Mouse (Mus musculus) CH12.LX (cell line): ENCODE results near the gene Casp3. TPM values are rescaled to one million over a fixed set of nuclear protein-coding genes. Genes with fewer than 3 reads are reported as not detected.

Experiments used
- DNase-seq: peaks from one replicate; pipeline ENCODE4 v3.0.0-alpha.2; 2013; ENCODE audit errors: extremely low read depth
- H3K27ac ChIP-seq: 2 replicates; pipeline ENCODE4 v1.5.1; 2012; ENCODE audit warnings: low read depth, mild to moderate bottlenecking, control low read depth, moderate library complexity; ENCODE audit not compliant: insufficient read depth
- H3K27me3 ChIP-seq: replicated peaks from 2 replicates; pipeline ENCODE3; 2012; ENCODE audit warnings: inconsistent platforms
- H3K36me3 ChIP-seq, 2 experiments: replicated peaks in 1 of 2; 2 replicates each; pipeline versions ENCODE3 to v1.6.1; 2012; ENCODE audit warnings: inconsistent platforms in 1 of 2, low read length in 1 of 2, mild to moderate bottlenecking in 1 of 2, mixed read lengths in 1 of 2, moderate library complexity in 1 of 2; ENCODE audit not compliant: control insufficient read depth in 1 of 2, insufficient read depth in 1 of 2
- H3K4me1 ChIP-seq, 2 experiments: 2 replicates each; pipeline ENCODE4 v1.6.1; 2012; ENCODE audit warnings: inconsistent platforms in 1 of 2, moderate library complexity in 1 of 2; ENCODE audit not compliant: insufficient read depth in 2 of 2, control insufficient read depth in 1 of 2
- H3K4me2 ChIP-seq: 2 replicates; pipeline ENCODE4 v1.6.1; 2012; ENCODE audit warnings: low read depth, mild to moderate bottlenecking, control low read depth; ENCODE audit not compliant: poor library complexity, insufficient read depth, severe bottlenecking
- H3K4me3 ChIP-seq, 3 experiments: fragments of 150-350 bp in 1 of 3; sonication (generic) in 1 of 3; replicated peaks in 1 of 3; 2 replicates each; pipeline versions ENCODE3 to v1.5.1; 2011 to 2012; ENCODE audit warnings: low read depth in 2 of 3, low read length in 2 of 3, mild to moderate bottlenecking in 2 of 3, moderate library complexity in 2 of 3, control low read depth in 1 of 3, improper control_type of control experiment in 1 of 3, inconsistent platforms in 1 of 3, mixed read lengths in 1 of 3; ENCODE audit not compliant: poor library complexity in 1 of 3
- H3K79me2 ChIP-seq: replicated peaks from 2 replicates; pipeline ENCODE4 v1.6.1; 2012; ENCODE audit warnings: mild to moderate bottlenecking, moderate library complexity; ENCODE audit not compliant: control insufficient read depth, poor library complexity, insufficient read depth, severe bottlenecking; ENCODE audit errors: extremely low read depth
- H3K9ac ChIP-seq: 2 replicates; pipeline ENCODE4 v1.6.1; 2012; ENCODE audit warnings: low read depth, mild to moderate bottlenecking, control low read depth, moderate library complexity; ENCODE audit not compliant: insufficient read depth
- H3K9me3 ChIP-seq: replicated peaks from 2 replicates; pipeline ENCODE3; 2012; ENCODE audit warnings: low read length, inconsistent platforms, mixed read lengths
- CHD1 ChIP-seq: IDR thresholded peaks from 2 replicates; pipeline ENCODE4 v1.6.1; 2012; ENCODE audit warnings: low read depth, low read length, improper control_type of control experiment, inconsistent platforms
- CHD2 ChIP-seq: IDR thresholded peaks from 2 replicates; pipeline ENCODE4 v1.6.1; 2011; ENCODE audit warnings: low read length, improper control_type of control experiment
- CTCF ChIP-seq, 2 experiments: IDR thresholded peaks in 1 of 2; conservative IDR thresholded peaks in 1 of 2; 2 replicates each; pipeline ENCODE4 v1.5.1; 2011 to 2012; ENCODE audit warnings: low read depth in 2 of 2, low read length in 2 of 2, improper control_type of control experiment in 1 of 2, inconsistent platforms in 1 of 2, mild to moderate bottlenecking in 1 of 2, moderate library complexity in 1 of 2
- E2F4 ChIP-seq: IDR thresholded peaks from 2 replicates; pipeline ENCODE4 v1.6.1; 2011; ENCODE audit warnings: low read depth, low read length, improper control_type of control experiment; ENCODE audit not compliant: insufficient replicate concordance
- EP300 ChIP-seq: IDR thresholded peaks from 2 replicates; pipeline ENCODE4 v1.6.1; 2011; ENCODE audit warnings: low read length, improper control_type of control experiment
- GABPA ChIP-seq: IDR thresholded peaks from 2 replicates; pipeline ENCODE4 v1.6.1; 2012; ENCODE audit warnings: low read depth, low read length, improper control_type of control experiment, inconsistent platforms; ENCODE audit not compliant: insufficient replicate concordance
- HCFC1 ChIP-seq: IDR thresholded peaks from 2 replicates; pipeline ENCODE4 v1.6.1; 2012; ENCODE audit warnings: low read depth, mild to moderate bottlenecking, inconsistent platforms, low read length, improper control_type of control experiment
- IRF4 ChIP-seq: IDR thresholded peaks from 2 replicates; pipeline ENCODE4 v1.6.1; 2014; ENCODE audit warnings: low read depth, mild to moderate bottlenecking, inconsistent platforms, low read length, improper control_type of control experiment
- JUN ChIP-seq: IDR thresholded peaks from 2 replicates; pipeline ENCODE4 v1.6.1; 2011; ENCODE audit warnings: low read depth, mild to moderate bottlenecking, low read length, improper control_type of control experiment, moderate library complexity; ENCODE audit not compliant: insufficient read depth
- JUND ChIP-seq: conservative IDR thresholded peaks from 2 replicates; pipeline ENCODE4 v1.6.1; 2011; ENCODE audit warnings: low read depth, low read length, improper control_type of control experiment
- KAT2A ChIP-seq: IDR thresholded peaks from 2 replicates; pipeline ENCODE4 v1.6.1; 2012; ENCODE audit warnings: low read length, improper control_type of control experiment, inconsistent platforms; ENCODE audit not compliant: insufficient replicate concordance
- MAFK ChIP-seq: IDR thresholded peaks from 2 replicates; pipeline ENCODE4 v1.6.1; 2011; ENCODE audit warnings: low read length, improper control_type of control experiment; ENCODE audit not compliant: insufficient replicate concordance
- MAZ ChIP-seq: IDR thresholded peaks from 2 replicates; pipeline ENCODE4 v1.6.1; 2012; ENCODE audit warnings: low read depth, mild to moderate bottlenecking, inconsistent platforms, low read length, improper control_type of control experiment, moderate library complexity
- MEF2A ChIP-seq: IDR thresholded peaks from 2 replicates; pipeline ENCODE4 v1.6.1; 2014; ENCODE audit warnings: low read depth, mild to moderate bottlenecking, inconsistent platforms, low read length, improper control_type of control experiment, borderline replicate concordance
- MYC ChIP-seq: IDR thresholded peaks from 2 replicates; pipeline ENCODE4 v1.6.1; 2011; ENCODE audit warnings: low read depth, mild to moderate bottlenecking, improper control_type of control experiment, low read length
- NRF1 ChIP-seq: IDR thresholded peaks from 2 replicates; pipeline ENCODE4 v1.6.1; 2014; ENCODE audit warnings: low read depth, mild to moderate bottlenecking, inconsistent platforms, low read length, improper control_type of control experiment, moderate library complexity
- PAX5 ChIP-seq: IDR thresholded peaks from 2 replicates; pipeline ENCODE4 v1.6.1; 2012; ENCODE audit warnings: low read length, inconsistent platforms, mixed read lengths
- POLR2A ChIP-seq: IDR thresholded peaks from 2 replicates; pipeline ENCODE4 v1.6.1; 2011; ENCODE audit warnings: low read depth, mild to moderate bottlenecking, improper control_type of control experiment, low read length
- POLR2AphosphoS2 ChIP-seq: IDR thresholded peaks from 2 replicates; pipeline ENCODE4 v1.6.1; 2011; ENCODE audit warnings: low read depth, low read length, improper control_type of control experiment
- RAD21 ChIP-seq: IDR thresholded peaks from 2 replicates; pipeline ENCODE4 v1.6.1; 2011; ENCODE audit warnings: low read depth, mild to moderate bottlenecking, low read length, improper control_type of control experiment, moderate library complexity
- RCOR1 ChIP-seq: conservative IDR thresholded peaks from 2 replicates; pipeline ENCODE4 v1.6.1; 2012; ENCODE audit warnings: low read depth, mild to moderate bottlenecking, inconsistent platforms, low read length, improper control_type of control experiment
- SIN3A ChIP-seq: IDR thresholded peaks from 2 replicates; pipeline ENCODE4 v1.6.1; 2012; ENCODE audit warnings: low read length, improper control_type of control experiment, inconsistent platforms
- USF1 ChIP-seq: IDR thresholded peaks from 2 replicates; pipeline ENCODE4 v1.6.1; 2014; ENCODE audit warnings: low read depth, mild to moderate bottlenecking, inconsistent platforms, low read length, improper control_type of control experiment
- ZC3H11A ChIP-seq: IDR thresholded peaks from 2 replicates; pipeline ENCODE4 v1.6.1; 2012; ENCODE audit warnings: low read depth, mild to moderate bottlenecking, inconsistent platforms, low read length, improper control_type of control experiment
- ZKSCAN1 ChIP-seq: IDR thresholded peaks from 2 replicates; pipeline ENCODE4 v1.6.1; 2012; ENCODE audit warnings: low read depth, inconsistent platforms, low read length, improper control_type of control experiment, borderline replicate concordance
- dilution Hi-C: fragments of 300-500 bp; cut with MboI; formaldehyde crosslinking; loops from 2 replicates; pipeline ENCODE4 v1.14.3; 2020; ENCODE audit warnings: low sequenced_read_pairs; ENCODE audit not compliant: extremely low pct_unique_long_range_greater_than_20kb, extremely low pct_ligation_motif_present
- in situ Hi-C: fragments of 300-500 bp; cut with MboI; formaldehyde crosslinking; loops from 3 replicates; pipeline ENCODE4 v1.14.3; 2019; ENCODE audit warnings: low sequenced_read_pairs, low pct_ligation_motif_present, low pct_unique_long_range_greater_than_20kb, mixed read lengths
- polyA plus RNA-seq: library from polyadenylated mRNA; unstranded; fragments of >175 nt; gene quantifications from 2 replicates; pipeline ENCODE4 v1.2.1, GENCODE M21; 2012; ENCODE audit warnings: low read depth; ENCODE audit not compliant: insufficient read length
- total RNA-seq, 2 experiments: library from RNA; depleted of rRNA; stranded (reverse); fragments of 300-350 nt in 1 of 2; fragments of >200 nt in 1 of 2; gene quantifications; 2 replicates each; pipeline ENCODE4 v1.2.3; 2012 to 2014

The Casp3 gene
- total and polyA plus RNA-seq, 3 experiments = 43.7 to 105 (median 70.0) TPM

DNA sequence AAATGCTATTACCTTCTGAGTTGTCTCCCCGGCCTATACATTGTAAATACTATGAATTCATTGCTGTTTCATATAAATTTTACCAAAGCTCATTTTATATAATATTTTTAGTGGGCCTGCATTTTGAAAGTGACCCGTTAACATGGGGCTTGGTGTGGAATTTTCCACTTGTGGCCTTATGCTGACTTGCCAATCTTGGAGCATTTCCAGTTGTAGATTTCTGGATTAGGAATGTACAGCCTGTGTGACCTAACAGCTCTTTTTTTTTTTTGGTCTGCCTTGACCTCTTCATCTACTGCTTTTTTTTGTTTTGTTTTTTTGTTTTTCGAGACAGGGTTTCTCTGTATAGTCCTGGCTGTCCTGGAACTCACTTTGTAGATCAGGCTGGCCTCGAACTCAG, 13.8 kb downstream of the Casp3 start:
- H3K27ac ChIP-seq = no peak overlapping the region
- no peaks in the 10 kb centered on the region for H3K27me3 ChIP-seq
- dilution Hi-C loops (no loop called here), in situ Hi-C loops (no loop called here)
- peaks cover 21% of the 10 kb centered on the region for H3K79me2 ChIP-seq
- no peak overlapping the region for H3K4me3 ChIP-seq
- peaks cover 36 to 58% of the 10 kb centered on the region in 2 experiments for H3K36me3 ChIP-seq
- H3K9ac ChIP-seq = no peak overlapping the region
- H3K4me2 ChIP-seq = no peak overlapping the region
- peaks cover under 1% of the 10 kb centered on the region for H3K9me3 ChIP-seq
- TF ChIP-seq IRF4 (no peak), HCFC1 (no peak), GABPA (no peak)
- DNase-seq = no peak
- H3K4me1 ChIP-seq = peaks cover 18 to 36% of the 10 kb centered on the region in 2 experiments

DNA sequence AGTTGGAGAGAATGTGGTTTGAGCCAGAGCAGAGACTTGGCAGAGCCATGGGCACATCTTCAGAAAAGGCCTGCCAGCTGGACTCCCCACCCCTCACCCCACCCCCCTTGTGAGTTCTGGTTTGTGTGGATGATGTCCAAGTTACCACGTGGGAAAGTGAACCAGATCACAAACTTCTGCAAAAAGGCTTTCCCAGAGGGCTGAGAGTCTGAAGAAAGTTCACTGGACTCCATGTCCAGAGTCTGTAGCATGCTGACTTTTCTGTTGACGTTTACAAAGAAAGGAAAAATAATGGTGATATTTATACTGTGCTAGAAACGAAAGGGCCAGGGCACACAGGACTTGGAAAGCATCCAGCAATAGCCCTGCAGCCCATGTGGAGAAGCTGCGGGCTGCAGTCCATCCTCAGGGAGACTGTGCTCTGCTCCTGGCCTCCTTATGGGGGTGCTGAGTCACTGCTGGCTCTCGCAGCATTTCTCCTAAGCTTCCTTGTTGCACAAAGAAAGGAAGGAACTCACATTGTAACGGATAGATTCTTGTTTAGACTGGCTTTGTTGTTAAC, 22.0 kb downstream of the Casp3 start:
- H3K36me3 ChIP-seq = peaks cover 33 to 50% of the 10 kb centered on the region in 2 experiments
- in situ Hi-C loops = no loop called here
- H3K4me2 ChIP-seq = no peak overlapping the region
- peaks cover 7% of the 10 kb centered on the region for H3K9me3 ChIP-seq
- DNase-seq = no peak
- no peak overlapping the region for H3K27ac ChIP-seq
- no peak for TF ChIP-seq POLR2AphosphoS2
- no peak for TF ChIP-seq RAD21
- no peak for TF ChIP-seq MEF2A
- no peak for TF ChIP-seq POLR2A
- no peak for TF ChIP-seq IRF4
- TF ChIP-seq KAT2A = no peak
- TF ChIP-seq JUND = no peak
- no peak for TF ChIP-seq EP300
- TF ChIP-seq CHD2 = no peak
- no peak for TF ChIP-seq MYC
- TF ChIP-seq NRF1 = no peak
- H3K27me3 ChIP-seq = no peaks in the 10 kb centered on the region
- no peaks in the 10 kb centered on the region for H3K79me2 ChIP-seq
- dilution Hi-C loops = no loop called here
- peaks cover 11 to 33% of the 10 kb centered on the region in 2 experiments; a peak in 3 of 4 replicates for H3K4me1 ChIP-seq
- no peak overlapping the region; the same call in 1 of the 2 replicates for H3K9ac ChIP-seq
- no peak overlapping the region for H3K4me3 ChIP-seq

DNA sequence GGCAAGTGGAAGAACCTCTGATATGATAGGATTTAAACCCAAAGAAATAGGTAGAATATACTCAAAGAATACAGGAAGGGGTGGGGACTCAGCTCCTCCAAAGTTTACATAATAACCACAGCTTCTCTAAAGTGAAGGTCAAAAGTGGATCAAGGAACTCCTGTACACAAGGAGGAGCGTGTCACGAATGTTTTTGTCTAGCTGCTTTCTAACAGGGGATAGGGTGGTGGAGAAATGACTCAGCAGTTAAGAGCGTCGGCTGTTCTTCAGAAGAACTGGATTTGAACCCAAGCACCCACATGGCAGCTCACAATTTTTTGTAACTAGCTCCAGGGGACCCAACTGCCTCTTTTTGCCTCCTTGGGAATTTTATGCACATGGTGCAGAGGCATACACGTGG, 22.8 kb downstream of the Casp3 start:
- no peak overlapping the region for H3K9ac ChIP-seq
- in situ Hi-C loops (no loop called here), dilution Hi-C loops (no loop called here)
- no peak overlapping the region for H3K27ac ChIP-seq
- H3K79me2 ChIP-seq = no peaks in the 10 kb centered on the region
- peak; percentile 65 for DNase-seq
- H3K36me3 ChIP-seq = peaks cover 28 to 42% of the 10 kb centered on the region in 2 experiments
- H3K4me3 ChIP-seq = no peak overlapping the region
- H3K9me3 ChIP-seq = peaks cover 7% of the 10 kb centered on the region
- no peak overlapping the region for H3K4me2 ChIP-seq
- H3K27me3 ChIP-seq = no peaks in the 10 kb centered on the region
- peaks cover 14 to 33% of the 10 kb centered on the region in 2 experiments; a peak in 3 of 4 replicates for H3K4me1 ChIP-seq
- TF ChIP-seq MAFK = peak; percentile 78
- TF ChIP-seq JUN = peak; percentile 66
- TF ChIP-seq CHD2 = peak; percentile 24; the same call in 1 of the 2 replicates
- TF ChIP-seq POLR2A = no peak
- no peak for TF ChIP-seq MAZ
- no peak for TF ChIP-seq PAX5
- TF ChIP-seq ZKSCAN1 = no peak
- TF ChIP-seq ZC3H11A = no peak
- no peak for TF ChIP-seq USF1
- TF ChIP-seq E2F4 = no peak
- TF ChIP-seq RCOR1 = no peak
- TF ChIP-seq CTCF (conservative IDR thresholded peaks at IDR 0.05 in 1 of 2, IDR thresholded peaks at IDR 0.05 in 1 of 2; ENCODE audit: low read depth in 2 of 2, low read length in 2 of 2) = no peak
- peak; percentile 74 for TF ChIP-seq EP300
- TF ChIP-seq KAT2A = no peak
- no peak for TF ChIP-seq CHD1
- no peak for TF ChIP-seq POLR2AphosphoS2
- TF ChIP-seq NRF1 = 0 out of 2 replicates have a peak, but pooled peaks have one; percentile 11
- peak; percentile 68 for TF ChIP-seq SIN3A
